Mouse (Mus musculus) retina, postnatal 7 days (tissue): ENCODE measurements around the gene Evl.

Experiments used
- DNase-seq: peaks from one replicate; pipeline ENCODE4 v3.0.0-alpha.2; 2012; ENCODE audit warnings: low read depth, low spot score

Evl gene

DNA sequence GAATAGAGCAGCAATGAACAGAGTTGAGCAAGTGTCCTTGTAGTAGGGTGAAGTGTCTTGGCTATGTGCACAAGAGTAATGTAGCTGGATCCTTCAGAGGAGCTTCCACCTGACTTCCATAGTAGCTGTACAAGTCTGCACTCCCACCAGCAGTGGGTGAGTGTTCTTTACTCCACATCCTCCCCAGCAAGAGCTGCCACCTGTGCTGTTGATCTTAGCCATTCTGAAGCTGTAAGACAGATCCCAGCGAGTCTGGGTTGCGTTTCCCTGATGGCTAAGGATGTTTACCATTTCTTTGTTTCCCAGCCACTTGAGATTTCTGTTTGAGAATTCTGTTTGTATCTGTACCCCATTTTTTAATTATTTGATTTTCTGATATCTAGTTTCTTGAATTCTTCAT lies 35.6 kb downstream of the Evl start:
- no peak for DNase-seq

DNA sequence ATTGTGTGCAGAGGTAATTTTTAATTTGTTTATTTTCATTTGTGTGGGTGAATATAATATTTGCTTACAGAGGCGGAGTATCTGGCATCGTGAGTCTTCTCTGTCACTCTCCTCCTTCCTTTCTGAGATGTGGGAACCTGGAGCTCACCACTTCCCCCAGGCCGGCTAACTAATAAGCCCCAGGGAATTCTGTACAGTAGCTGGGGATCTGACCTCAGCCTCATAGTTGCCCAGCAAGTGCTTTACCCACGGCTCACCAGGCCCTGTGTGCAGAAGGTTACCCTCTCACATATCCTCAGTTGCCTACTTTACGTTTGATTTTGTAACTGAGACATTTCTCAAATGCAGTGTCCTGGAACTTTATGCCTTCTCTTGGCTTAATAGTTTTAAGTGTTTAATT lies 37.1 kb downstream of the Evl start:
- no peak for DNase-seq

DNA sequence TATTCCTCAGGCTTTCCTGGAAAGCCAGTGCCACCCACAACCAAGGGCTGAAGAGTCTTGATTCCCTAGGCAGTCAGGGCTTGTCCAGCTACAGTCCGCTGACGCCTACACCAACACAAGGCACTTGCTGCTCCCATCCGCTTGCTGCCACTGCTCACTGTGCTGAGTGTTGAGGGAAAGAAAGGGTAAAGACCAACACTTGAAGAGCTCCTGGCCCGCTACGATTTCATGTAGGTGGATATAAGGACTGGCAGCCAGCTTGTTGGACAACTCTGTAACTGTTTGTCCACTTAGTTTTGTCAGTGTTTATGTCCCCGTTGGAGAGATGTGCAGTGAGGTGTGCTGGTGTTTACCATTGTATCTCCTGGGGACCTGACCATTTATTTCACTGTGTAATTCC lies 38.3 kb downstream of the Evl start:
- no peak for DNase-seq

DNA sequence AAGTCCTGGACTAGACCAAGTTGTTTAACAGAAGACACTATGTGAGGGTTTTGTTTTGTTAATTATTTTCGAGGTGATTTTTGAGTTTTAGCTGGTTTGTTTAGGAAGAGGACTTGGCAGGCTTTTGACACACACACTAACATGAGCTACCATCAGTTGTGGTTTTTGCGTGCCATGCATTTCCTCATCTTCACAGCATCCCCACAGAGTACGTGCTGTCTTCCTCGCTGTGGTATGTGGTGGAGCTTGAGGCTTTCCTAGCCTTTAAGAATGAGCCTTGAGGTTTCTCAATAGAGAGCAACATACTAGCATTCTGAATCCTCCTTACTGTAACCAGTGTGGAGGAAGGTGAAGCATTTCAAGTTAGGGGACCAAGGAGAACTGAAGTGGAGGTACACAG lies 46.3 kb downstream of the Evl start:
- no peak for DNase-seq

DNA sequence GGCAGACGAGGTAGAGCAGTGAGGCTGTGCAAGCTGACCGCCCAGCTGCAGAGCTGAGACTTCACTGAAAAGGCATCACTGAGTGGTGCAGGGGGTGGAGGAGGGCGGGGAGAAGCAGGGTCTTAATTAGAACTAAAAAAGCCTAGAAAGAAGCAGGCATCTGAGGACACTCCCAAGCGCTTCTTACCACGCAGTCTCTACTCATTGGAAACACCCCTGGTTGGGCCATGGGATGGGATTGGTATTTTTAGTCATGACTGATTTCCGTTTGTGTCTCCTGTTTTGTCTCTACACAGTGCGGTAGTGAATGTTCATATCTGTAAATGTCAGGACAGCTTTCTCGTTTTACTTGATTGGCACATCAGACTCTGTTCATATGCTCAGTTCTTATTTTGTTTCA lies 46.8 kb downstream of the Evl start:
- DNase-seq = no peak

DNA sequence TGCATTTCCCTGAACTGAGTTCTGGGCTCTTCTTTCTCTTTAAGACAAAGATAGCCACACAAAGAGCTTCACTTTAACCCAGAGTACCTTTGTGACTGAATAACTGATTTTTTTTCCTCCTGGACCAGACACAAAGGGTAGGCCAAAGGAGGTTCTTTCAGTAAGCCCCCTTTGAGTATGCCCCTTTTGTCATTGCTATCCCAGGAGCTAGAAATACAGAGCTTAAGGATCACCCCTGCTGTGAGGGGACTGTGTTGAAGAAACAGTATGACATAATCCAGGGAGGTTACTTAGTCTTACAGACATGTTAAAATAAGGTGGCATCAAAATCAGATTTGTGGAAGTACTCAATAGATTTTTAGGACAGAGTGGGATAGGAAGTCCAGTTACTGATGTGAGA lies 50.0 kb downstream of the Evl start:
- DNase-seq = no peak

DNA sequence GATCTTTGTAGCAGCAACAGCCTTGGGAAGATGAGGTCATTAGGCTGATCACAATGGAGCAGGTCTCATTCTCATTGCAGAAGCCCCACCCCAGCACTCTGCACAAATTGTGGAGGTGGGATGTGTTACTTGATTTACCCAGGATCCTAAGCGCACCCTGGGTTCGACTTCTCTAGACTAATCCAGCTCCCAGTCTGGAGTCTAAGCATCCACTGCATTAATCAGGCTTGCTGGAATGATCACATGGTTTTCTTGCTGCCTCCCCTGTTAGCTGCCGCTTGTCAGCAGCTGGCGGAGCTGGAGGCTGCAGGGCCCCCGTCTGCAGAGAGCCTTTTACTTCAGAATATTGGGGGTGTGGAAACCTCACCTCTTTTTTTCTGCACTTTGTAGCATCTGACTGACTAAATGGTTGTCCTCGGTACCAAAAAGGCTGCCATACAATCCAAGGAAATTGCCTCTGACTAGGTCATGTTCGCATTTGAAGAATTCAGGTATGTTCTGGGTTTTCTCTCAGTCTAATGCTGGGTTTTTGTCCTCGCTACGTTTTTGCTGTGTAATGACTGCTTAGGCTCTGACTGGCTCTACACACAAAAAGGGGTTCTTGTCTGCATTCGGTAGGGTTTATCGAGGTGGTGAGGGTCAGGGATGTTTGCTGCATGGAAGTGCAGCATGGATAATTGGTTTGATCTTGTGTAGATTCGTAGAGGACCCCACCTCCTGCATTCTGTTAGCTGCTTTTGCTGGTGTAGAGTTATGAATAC lies 51.2 kb downstream of the Evl start:
- DNase-seq = peak; percentile 31

DNA sequence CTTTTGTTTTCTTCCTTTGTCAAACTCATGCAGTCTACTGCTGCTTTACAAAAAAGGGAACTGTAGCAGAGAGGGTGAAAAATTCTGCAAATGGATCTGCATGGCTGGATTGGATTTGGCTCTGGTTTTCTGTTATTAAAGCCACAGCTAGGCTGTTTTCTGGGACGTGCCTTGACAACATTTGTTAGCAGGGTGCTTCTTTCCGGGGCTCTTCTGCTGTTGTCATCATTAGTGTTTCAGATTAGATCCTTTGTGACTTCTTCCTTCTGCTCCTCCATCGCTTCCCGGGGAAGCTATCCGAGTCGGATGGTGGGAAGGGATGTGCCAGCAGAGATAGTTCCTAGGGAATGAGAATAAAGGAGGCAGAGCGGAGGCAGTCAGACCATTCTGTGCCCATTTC lies 51.8 kb downstream of the Evl start:
- DNase-seq = no peak

DNA sequence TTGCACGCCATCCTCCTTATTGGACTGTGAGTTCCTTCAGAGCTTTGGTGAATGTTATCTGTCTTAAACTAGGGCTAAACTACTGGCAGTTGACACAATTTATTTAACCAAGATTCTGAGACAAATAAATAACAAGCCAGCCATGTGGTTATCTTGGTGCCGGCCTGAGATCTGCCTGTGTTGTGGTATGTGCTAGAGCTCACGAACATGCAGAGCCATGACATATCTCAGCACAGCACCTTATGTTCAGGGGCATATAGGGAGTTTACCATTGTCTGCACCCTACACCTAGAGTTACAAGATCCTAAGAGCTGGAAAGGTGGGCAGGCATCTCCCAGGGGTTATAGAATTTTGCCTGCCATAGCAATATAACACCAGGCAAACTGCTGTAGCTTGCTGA lies 54.9 kb downstream of the Evl start:
- no peak for DNase-seq

DNA sequence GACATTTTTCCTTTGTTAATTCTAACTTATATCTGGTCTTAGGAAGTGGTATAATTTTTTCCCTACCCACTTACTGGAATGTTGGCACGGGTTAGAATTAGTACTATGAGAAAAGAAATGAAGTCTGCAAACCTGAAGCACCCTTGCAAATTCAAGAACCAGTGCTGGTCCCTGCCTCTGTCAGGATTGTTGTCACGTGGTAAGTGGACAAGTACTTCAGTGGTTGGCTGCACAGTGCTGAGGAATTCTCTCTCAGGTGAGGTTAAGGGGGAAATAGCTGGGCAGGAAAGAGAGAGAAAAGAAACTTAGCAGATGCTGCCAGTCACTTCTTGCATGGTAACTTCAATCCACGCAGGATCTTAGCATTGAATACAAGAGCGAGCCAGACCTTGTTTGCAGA lies 55.7 kb downstream of the Evl start:
- no peak for DNase-seq

DNA sequence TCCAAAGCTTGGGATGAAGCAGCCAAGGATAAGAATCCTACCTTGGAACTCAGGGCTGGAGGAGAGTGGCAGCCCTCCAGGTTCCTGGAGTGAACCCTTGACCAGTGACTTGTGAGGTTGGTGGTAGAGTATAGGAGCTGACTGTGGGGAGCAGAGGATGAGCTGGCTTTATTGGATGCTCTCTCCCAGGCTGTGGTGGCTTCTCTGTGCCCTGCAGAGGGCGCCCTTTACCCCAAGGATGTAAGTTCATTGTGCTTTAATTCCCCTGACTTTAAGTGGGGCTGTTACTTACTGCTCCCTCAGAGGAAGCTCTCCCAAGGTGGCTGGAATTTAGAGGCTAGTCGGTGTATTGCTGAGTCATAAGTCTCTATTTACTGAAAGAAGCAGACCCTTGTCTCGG lies 58.6 kb downstream of the Evl start:
- DNase-seq = peak; percentile 59

DNA sequence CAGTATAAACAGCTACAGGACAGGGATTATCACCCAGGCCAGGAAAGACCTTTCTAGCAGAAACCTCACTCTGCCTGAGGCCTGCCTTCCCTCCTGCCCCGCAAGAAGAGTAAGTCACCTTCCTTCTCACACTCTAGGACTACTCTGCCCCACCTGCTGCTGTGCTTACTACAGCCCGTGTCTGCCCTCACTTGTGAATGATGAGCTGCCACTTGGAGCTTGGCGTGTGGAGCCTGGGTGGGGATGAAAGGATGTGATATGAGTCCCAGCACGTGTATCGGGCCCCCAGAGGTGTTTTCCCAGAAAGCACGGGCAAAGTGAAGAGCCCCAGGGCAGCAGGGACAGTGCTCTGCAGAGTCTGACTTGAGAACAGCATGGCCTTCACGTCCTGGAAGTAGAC lies 63.0 kb downstream of the Evl start:
- no peak for DNase-seq

DNA sequence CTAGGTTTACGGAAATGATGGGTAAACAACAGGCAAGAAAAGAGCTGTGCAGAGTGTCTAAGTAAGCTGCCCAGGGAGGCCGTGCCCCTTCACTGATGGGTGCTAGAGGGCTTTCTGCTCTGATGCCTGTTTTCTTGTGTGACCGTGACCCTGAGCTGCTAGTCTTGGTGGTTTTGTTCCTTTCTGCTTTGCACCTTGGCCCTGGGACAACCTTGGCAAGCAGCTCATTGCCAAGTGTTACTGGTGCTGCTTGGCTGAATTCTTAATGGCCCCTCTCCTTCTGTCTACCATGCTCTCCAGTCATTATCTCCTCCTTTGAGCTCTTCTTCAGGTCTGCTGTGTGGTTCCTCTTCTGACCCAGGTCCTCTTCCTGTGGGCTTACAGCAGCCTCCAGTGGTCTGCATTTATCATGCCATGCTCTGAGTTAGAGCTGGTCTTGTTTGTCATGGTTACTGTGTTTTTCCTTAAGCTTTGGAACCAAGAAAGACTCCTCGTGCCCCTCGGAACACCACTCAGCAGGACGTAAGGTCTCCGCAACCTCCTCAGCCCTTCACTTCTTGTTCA lies 65.4 kb downstream of the Evl start:
- no peak for DNase-seq

DNA sequence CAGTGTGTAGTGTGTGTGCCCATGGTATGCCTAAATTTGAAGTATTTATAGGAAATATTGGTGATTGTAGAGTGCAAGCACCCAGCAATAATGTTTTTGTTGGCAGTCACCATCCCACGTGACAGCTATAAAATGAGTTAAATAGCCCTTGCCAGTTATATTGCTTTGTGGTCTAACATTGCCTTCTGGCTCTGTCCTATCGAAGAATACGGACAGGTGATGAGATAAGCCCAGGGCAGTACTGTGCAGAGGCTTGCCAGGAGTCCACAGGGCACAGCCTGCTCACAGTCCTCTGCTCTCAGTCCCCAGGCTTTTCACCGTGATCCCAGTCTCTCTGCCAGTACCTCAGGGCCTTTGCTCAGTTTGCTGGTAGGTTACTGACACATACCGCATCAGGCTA lies 67.9 kb downstream of the Evl start:
- no peak for DNase-seq

DNA sequence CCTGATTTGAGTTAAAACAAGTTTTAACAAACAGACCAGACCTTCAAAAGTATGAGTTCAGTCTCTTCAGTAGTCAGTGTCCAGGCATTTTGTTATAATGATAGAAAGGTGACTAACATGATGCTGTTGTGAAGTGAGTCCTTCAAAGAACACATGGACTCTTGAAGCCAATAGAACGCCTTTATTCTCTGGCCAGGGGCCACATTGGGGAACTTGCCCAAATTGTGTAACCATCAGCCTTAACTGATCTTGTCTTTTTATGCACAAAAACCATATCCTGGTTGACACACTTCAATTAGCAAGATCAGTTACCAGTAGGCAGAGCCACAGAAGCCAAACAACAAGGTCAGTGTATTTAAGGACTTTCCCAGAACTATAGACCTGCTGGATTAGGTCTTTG lies 75.0 kb downstream of the Evl start:
- no peak for DNase-seq

DNA sequence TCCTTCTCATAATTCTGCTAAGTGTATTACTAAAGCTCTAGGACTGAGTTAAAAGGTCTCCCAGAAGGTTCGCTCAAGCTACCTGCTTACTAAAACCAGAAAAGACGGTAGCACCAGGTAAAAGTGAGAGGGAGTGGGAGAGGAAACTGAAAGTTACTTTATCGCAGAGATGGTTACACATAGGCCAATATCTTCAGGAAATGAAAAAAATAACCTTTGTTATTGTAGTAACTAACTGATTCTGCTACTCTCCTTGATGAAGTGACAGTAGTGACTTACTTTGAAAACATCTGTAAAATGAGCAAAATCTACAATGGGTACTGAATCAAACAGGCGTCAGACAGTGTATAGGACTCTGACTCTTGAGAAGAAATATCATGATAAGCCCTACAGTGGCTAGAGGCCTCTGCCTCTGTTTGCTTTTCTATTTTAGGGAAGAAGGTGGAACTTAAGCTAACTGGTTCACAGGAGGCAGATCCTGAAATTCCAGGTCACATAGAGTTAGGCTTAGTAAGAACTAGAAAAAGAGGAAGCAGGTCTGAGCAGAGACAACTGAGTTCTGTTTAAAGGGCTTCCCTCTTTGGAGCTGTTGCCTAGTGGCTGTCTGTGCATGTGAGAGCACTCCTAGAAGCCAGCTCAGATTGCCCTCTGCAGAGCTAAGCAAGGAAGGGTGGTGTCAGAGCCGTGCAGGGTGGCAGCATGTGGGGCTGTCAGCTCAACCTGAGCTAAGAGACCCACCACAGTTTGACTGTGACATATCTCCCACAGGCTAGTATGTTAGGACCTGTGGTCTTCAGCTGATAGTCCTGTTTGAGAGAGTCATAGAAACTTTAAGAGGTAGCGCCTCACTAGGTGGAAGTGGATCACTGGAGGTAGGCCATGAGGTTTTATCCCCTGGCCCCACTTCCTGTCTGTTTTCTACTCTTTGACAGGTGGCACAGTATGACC lies 76.5 kb downstream of the Evl start:
- DNase-seq = no peak

DNA sequence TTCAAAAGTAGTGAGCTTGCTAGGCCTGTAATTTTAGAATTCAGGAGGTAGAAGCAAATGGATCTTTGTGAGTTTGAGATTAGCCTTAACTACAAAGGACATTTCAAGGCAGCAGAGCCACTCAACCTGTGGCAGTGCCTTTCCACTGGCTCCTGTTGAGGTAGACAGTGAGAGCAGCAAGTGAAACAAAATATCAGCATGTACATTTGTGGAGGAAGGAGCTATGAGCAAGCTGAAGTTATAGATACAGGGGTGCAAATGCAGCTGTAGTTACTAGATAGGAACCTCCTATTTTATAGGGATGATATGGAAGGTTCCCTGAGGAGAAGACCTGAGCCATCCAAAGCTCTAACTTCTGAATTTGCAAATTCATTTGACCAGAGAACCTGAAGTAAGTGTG lies 78.0 kb downstream of the Evl start:
- DNase-seq = no peak

DNA sequence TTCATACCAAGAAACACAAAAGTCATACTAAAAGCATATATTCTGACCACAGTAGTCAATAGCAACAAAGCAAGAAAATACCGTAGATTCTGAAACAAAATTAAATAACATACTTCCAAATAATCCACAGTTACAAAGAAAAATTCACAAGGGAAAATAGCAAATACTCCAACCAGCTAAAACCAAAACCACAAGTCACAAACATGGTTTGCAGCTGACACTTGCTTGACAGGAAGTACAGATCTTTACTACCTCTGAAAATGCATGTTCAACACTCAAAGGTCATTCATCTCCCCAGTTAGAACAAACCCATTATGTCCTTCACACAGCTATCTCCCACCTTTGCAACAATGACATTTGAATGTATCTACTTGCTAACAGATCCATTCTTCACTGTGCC lies 79.5 kb downstream of the Evl start:
- no peak for DNase-seq

DNA sequence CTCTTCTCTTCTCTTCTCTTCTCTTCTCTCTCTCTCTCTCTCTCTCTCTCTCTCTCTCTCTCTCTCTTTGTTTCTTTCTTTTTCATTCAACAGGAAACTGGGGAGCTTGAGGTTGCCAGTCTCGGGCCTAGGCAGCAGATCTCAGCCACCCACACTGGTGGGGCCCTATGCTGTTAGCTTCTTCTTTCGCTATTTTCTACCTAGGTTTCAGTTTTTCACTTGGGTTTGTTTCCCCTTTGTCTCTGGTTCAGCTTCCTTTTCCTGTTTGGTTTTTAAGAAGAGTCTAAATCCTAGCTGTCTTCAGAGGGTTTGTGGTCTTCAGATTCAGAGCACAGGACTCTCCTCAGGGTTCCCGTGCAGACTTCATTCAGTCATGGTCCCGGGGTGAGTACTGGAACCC lies 81.0 kb downstream of the Evl start:
- no peak for DNase-seq

DNA sequence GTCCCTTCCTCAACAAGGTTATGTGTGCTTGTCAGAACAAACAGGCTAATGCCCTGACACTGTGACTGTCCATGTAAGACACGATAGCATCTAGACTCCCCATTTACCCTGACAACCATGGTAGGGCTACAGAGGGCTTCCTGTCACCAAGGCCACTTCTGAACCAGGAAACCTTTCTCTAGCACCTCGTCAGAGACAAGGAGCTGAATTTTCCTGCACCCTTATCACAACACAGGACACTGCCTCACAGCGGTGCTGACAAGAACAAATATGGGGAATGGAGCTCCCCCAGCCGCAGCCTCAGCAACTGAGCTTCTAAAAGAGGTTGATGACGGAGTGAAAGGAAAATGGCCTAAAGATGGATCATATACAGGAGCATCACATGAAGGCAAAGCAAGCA lies 82.9 kb downstream of the Evl start:
- no peak for DNase-seq

DNA sequence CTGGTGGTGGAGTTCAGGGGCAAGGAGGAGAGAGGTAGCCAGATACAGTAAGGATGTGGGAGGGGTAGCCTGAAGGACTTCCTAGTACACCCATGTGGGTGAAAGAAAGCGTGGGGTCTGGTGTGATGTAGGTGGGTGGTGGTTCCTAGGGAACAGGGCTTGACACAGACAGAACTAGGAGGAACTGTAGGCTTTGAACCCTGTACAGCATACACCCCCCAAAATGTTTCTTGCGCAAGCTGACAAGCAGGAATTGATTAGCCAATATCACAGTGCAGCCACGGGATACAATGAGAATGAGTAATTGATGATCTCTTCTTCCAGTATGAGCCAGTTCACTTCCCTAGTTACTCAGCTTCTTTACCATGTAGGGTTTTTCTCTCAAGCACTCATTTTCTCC lies 84.6 kb downstream of the Evl start:
- no peak for DNase-seq

DNA sequence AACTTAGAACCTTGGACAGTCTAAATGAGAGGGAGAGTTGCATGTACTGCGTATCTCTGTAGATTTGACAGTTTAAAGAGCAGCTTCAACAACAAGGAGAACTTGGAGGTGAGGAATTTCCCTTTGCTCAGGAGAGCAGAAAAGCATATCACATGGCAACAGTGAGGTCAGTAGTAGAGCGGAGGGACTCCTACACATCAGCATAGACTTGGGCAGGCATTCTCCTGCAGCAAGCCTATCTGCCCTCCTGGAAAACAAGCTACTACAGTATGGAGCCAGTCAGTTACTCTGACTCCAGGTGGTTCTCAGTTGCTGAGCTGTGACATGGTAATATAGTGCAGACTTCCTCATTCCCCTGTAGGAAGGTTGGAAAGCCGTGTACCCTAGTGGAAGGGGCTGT lies 87.5 kb downstream of the Evl start:
- no peak for DNase-seq

DNA sequence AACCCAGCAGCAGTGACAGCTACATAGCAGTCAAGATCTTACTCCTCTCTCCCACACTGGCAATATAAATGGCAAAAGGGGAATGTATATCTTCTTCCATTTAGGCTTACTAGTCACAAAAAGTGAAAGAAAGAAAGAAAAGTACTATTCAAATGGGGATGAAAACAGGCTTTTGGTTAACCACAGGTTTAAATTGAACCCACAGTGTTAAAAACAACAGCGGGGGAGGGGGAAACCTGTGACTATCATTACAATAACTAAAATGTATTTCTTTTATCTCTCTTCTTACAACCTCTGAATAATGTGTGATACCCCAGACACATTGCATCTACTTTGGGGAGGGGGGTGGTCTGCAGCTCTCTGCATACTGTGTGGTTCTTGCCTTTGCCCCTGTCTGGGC lies 91.7 kb downstream of the Evl start:
- no peak for DNase-seq
